Mouse (Mus musculus): ENCODE results near the gene Fgfr2.

GRCm38 (mm10) chr7:130501499-130501898 lies 2621.7 kb downstream of the Fgfr2 start:
- TF ChIP-seq POLR2A (IDR thresholded peaks at IDR 0.05; ENCODE audit: borderline replicate concordance, extremely low read depth, low read depth, low read length): no peak
- TF ChIP-seq CTCF (IDR thresholded peaks at IDR 0.05; ENCODE audit: insufficient read depth, low read length): no peak
